Mouse (Mus musculus) brown adipose tissue, adult 24 weeks (tissue): ENCODE data around the gene Adamts7. TPM values are rescaled to one million over a fixed set of nuclear protein-coding genes. Genes with fewer than 3 reads are reported as not detected.

Source experiments
- H3K27ac ChIP-seq: fragments of 200-500 bp; replicated peaks from 2 replicates; pipeline ENCODE4 v1.5.1; 2012; ENCODE audit warnings: low read depth, mild to moderate bottlenecking, low read length
- H3K4me1 ChIP-seq: fragments of 200-500 bp; 2 replicates; pipeline ENCODE4 v1.6.1; 2012; ENCODE audit warnings: low read length, mixed read lengths; ENCODE audit not compliant: control insufficient read depth, insufficient read depth, insufficient read length
- H3K4me3 ChIP-seq: fragments of 200-500 bp; 2 replicates; pipeline ENCODE4 v1.5.1; 2012; ENCODE audit warnings: low read depth, mild to moderate bottlenecking, low read length, moderate library complexity; ENCODE audit not compliant: insufficient read depth
- polyA plus RNA-seq: library from polyadenylated mRNA; stranded (reverse); fragments of >200 nt; gene quantifications from 2 replicates; pipeline ENCODE4 v1.2.4, GENCODE M21; 2012; ENCODE audit not compliant: missing spikeins, insufficient read depth, insufficient read length

The Adamts7 gene
- polyA plus RNA-seq, 1 experiment: 0.40 TPM

- Histone ChIP-seq H3K4me3 (no peak overlapping the region), H3K4me1 (no peaks in the 10 kb centered on the region), H3K27ac (no peak overlapping the region)
Observed at GRCm38 (mm10) chr9:90173330-90173729, 10.5 kb downstream of the Adamts7 start.

- Histone ChIP-seq H3K27ac (no peak overlapping the region), H3K4me1 (peaks cover 2% of the 10 kb centered on the region; the same call in 1 of the 2 replicates), H3K4me3 (no peak overlapping the region)
Observed at GRCm38 (mm10) chr9:90179409-90179808, 16.5 kb downstream of the Adamts7 start.

GRCm38 (mm10) chr9:90181656-90182388, 19.0 kb downstream of the Adamts7 start:
- H3K27ac ChIP-seq: no peak overlapping the region
- H3K4me1 ChIP-seq: peaks cover 14% of the 10 kb centered on the region
- no peak overlapping the region for H3K4me3 ChIP-seq

GRCm38 (mm10) chr9:90182636-90183421, 20.0 kb downstream of the Adamts7 start:
- Histone ChIP-seq H3K4me3 (no peak overlapping the region), H3K27ac (no peak overlapping the region), H3K4me1 (peaks cover 14% of the 10 kb centered on the region)

- H3K4me3 ChIP-seq: no peak overlapping the region
- peaks cover 14% of the 10 kb centered on the region for H3K4me1 ChIP-seq
- no peak overlapping the region for H3K27ac ChIP-seq
Observed at GRCm38 (mm10) chr9:90183550-90183949, 20.7 kb downstream of the Adamts7 start.

GRCm38 (mm10) chr9:90184116-90184515, 21.2 kb downstream of the Adamts7 start:
- 0 out of 2 replicates have a peak overlapping the region, but pooled peaks have one; percentile 20 for H3K27ac ChIP-seq
- H3K4me1 ChIP-seq: peaks cover 14% of the 10 kb centered on the region
- H3K4me3 ChIP-seq: no peak overlapping the region

- Histone ChIP-seq H3K4me3 (no peak overlapping the region), H3K27ac (no peak overlapping the region), H3K4me1 (peaks cover 14% of the 10 kb centered on the region)
Observed at GRCm38 (mm10) chr9:90185356-90185910, 22.6 kb downstream of the Adamts7 start.

- H3K27ac ChIP-seq: no peak overlapping the region
- peaks cover 12% of the 10 kb centered on the region for H3K4me1 ChIP-seq
- no peak overlapping the region for H3K4me3 ChIP-seq
Observed at GRCm38 (mm10) chr9:90188893-90189292, 26.0 kb downstream of the Adamts7 start.

GRCm38 (mm10) chr9:90189391-90189790, 26.5 kb downstream of the Adamts7 start:
- H3K4me3 ChIP-seq: no peak overlapping the region
- peaks cover 12% of the 10 kb centered on the region for H3K4me1 ChIP-seq
- H3K27ac ChIP-seq: no peak overlapping the region

- Histone ChIP-seq H3K4me3 (no peak overlapping the region), H3K27ac (no peak overlapping the region), H3K4me1 (peaks cover 22% of the 10 kb centered on the region)
Observed at GRCm38 (mm10) chr9:90195000-90195399, 32.1 kb downstream of the Adamts7 start.

GRCm38 (mm10) chr9:90196262-90196661, 33.4 kb downstream of the Adamts7 start:
- H3K27ac ChIP-seq: no peak overlapping the region
- H3K4me1 ChIP-seq: peaks cover 27% of the 10 kb centered on the region
- H3K4me3 ChIP-seq: no peak overlapping the region

GRCm38 (mm10) chr9:90197116-90197665, 34.3 kb downstream of the Adamts7 start:
- H3K27ac ChIP-seq: peak overlapping the region; percentile 60
- H3K4me3 ChIP-seq: no peak overlapping the region
- H3K4me1 ChIP-seq: peaks cover 29% of the 10 kb centered on the region

- peak overlapping the region; percentile 60 for H3K27ac ChIP-seq
Observed at GRCm38 (mm10) chr9:90197866-90198383, 35.1 kb downstream of the Adamts7 start.

GRCm38 (mm10) chr9:90198531-90199449, 35.9 kb downstream of the Adamts7 start:
- Histone ChIP-seq H3K4me3 (peak overlapping the region; percentile 26; the same call in 1 of the 2 replicates), H3K27ac (peak overlapping the region; percentile 62)

More at GRCm38 (mm10) chr9:90197866-90198383, 35.1 kb downstream of the Adamts7 start:
- H3K4me1 ChIP-seq: peaks cover 29% of the 10 kb centered on the region
- H3K4me3 ChIP-seq: peak overlapping the region; percentile 36

More at GRCm38 (mm10) chr9:90198531-90199449, 35.9 kb downstream of the Adamts7 start:
- H3K4me1 ChIP-seq: peaks cover 29% of the 10 kb centered on the region
